Mouse (Mus musculus): ENCODE measurements at regions not wholly inside any gene's neighbourhood (a gene's known extent, or its start where the extent isn't known, plus 50 kb on each side); places are given as distances from the start of the nearest gene placed in this dataset.

DNA sequence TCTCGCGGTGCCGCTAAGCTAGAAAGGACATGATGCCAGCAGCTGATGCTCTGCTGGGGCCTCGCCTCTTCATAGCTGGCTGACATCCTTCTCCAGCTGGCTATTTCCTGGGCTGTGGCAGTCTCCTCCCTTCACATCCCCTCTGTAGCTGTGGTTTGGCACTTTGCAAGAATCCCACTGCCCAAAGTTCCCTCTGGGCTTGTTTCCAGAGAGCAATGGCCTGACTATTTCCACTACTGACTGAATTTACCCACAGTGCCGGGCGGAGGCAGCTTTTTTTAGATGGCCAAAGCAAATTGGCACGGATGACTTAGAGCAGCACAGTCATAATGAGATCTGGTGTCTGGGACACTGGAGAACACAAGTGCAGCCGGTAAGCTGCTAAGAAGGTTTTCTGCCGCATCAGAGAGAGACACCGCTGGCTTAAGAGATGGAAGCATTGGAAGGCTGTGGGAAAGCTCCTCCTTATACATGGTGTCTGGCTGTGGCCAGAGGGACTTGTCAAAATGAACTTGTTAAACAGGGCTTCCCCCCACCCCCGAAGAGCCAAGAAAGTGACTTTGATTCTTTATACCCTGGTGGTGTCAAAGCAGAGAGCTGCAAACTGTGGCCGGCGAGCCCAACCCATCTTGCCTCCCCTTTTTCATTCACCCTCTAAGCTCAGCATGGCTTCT, 98.5 kb downstream of the Dkk1 start:
- no peak overlapping the region for H3K4me2 ChIP-seq (ENCODE audit: low read depth, low read length)
- H3K27me3 ChIP-seq (replicated peaks; ENCODE audit: control insufficient read depth, insufficient read depth, low read length), result no peaks in the 10 kb centered on the region
- H3K4me3 ChIP-seq (ENCODE audit: low read depth, low read length), result no peak overlapping the region
- H3K4me1 ChIP-seq (ENCODE audit: control insufficient read depth, insufficient read depth, low read length), result 0 out of 2 replicates have a peak, but pooled peaks cover 6% of the 10 kb centered on the region
- H3K27ac ChIP-seq (replicated peaks; ENCODE audit: low read depth, low read length), result no peak overlapping the region; the same call in 1 of the 2 replicates
- ATAC-seq (ENCODE audit: low read depth), result peak; percentile 50; the same call in 1 of the 2 replicates
- no peak overlapping the region for H3K9ac ChIP-seq (ENCODE audit: low read depth, low read length)
- H3K9me3 ChIP-seq (ENCODE audit: control insufficient read depth, low read length), result no peaks in the 10 kb centered on the region
- peak; percentile 74 for DNase-seq (ENCODE audit: low spot score)
- no peaks in the 10 kb centered on the region for H3K36me3 ChIP-seq (ENCODE audit: control insufficient read depth, insufficient read depth, low read length)
- WGBS, result 67% methylated on average over 13 of the region's 13 CpGs

DNA sequence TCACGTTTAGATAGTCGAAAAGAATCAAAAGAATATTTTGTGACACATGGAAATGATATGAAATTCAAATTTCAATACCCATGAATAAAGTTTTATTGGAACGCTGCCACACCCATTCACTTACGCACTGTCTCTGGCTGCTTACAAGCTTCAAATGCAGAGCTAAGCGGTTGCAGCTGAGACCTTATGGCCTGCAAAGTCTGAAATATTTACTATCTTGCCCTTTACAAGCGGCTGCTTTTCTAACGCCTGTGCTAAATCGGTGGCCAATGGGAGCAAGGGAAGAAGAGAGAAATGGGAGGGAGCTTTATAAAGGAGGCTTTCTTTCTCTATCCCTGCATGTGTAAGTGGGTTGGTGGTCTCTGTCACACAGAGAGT, 97.9 kb downstream of the Dkk1 start:
- ATAC-seq (ENCODE audit: low read depth), result no peak
- Histone ChIP-seq H3K27me3 (replicated peaks; ENCODE audit: control insufficient read depth, insufficient read depth, low read length) (no peaks in the 10 kb centered on the region), H3K9ac (ENCODE audit: low read depth, low read length) (no peak overlapping the region), H3K9me3 (ENCODE audit: control insufficient read depth, low read length) (no peaks in the 10 kb centered on the region), H3K4me3 (ENCODE audit: low read depth, low read length) (no peak overlapping the region), H3K4me1 (ENCODE audit: control insufficient read depth, insufficient read depth, low read length) (0 out of 2 replicates have a peak, but pooled peaks cover 6% of the 10 kb centered on the region), H3K27ac (replicated peaks; ENCODE audit: low read depth, low read length) (no peak overlapping the region), H3K4me2 (ENCODE audit: low read depth, low read length) (no peak overlapping the region), H3K36me3 (ENCODE audit: control insufficient read depth, insufficient read depth, low read length) (no peaks in the 10 kb centered on the region)
- WGBS, result 43% methylated on average over 8 of the region's 8 CpGs
- DNase-seq (ENCODE audit: low spot score), result peak; percentile 77

DNA sequence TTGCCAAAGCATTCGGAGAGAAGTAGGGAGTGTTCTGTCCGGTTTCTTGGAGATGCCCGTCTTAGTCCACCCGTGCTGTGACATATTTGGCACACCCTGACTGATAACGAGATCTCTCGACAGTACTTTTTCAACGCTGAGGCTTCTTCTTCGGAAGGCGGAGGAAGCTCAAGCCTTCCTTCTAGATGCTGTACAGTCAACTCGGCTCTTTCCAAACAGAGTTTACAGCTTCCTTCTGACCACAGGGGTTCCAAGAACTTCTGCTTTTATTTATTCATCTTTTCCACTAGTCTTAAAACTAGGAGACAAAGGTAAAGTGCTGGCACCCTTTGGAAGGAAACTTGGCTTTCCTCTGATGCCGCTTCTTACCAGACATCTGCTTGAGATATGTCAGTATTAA, 96.8 kb downstream of the Dkk1 start:
- WGBS, result 91% methylated on average over 11 of the region's 11 CpGs
- no peak overlapping the region for H3K9ac ChIP-seq (ENCODE audit: low read depth, low read length)
- ATAC-seq (ENCODE audit: low read depth), result no peak
- H3K4me2 ChIP-seq (ENCODE audit: low read depth, low read length), result no peak overlapping the region
- no peak overlapping the region for H3K27ac ChIP-seq (replicated peaks; ENCODE audit: low read depth, low read length)
- no peaks in the 10 kb centered on the region for H3K27me3 ChIP-seq (replicated peaks; ENCODE audit: control insufficient read depth, insufficient read depth, low read length)
- no peaks in the 10 kb centered on the region for H3K36me3 ChIP-seq (ENCODE audit: control insufficient read depth, insufficient read depth, low read length)
- H3K9me3 ChIP-seq (ENCODE audit: control insufficient read depth, low read length), result no peaks in the 10 kb centered on the region
- H3K4me3 ChIP-seq (ENCODE audit: low read depth, low read length), result no peak overlapping the region
- H3K4me1 ChIP-seq (ENCODE audit: control insufficient read depth, insufficient read depth, low read length), result no peaks in the 10 kb centered on the region
- no peak for DNase-seq (ENCODE audit: low spot score)

GRCm38 (mm10) chr19:30483436-30483835, 66.0 kb downstream of the Dkk1 start:
- no peak overlapping the region for H3K4me2 ChIP-seq (ENCODE audit: low read depth, low read length)
- peaks cover 10% of the 10 kb centered on the region; the same call in 1 of the 2 replicates for H3K4me1 ChIP-seq (ENCODE audit: control insufficient read depth, insufficient read depth, low read length)
- no peak overlapping the region for H3K27ac ChIP-seq (replicated peaks; ENCODE audit: low read depth, low read length)
- DNase-seq (ENCODE audit: low spot score) (peak; percentile 17), ATAC-seq (ENCODE audit: low read depth) (no peak)
- 41% methylated on average over 4 of the region's 4 CpGs for WGBS
- no peak overlapping the region for H3K4me3 ChIP-seq (ENCODE audit: low read depth, low read length)
- no peaks in the 10 kb centered on the region for H3K36me3 ChIP-seq (ENCODE audit: control insufficient read depth, insufficient read depth, low read length)
- H3K27me3 ChIP-seq (replicated peaks; ENCODE audit: control insufficient read depth, insufficient read depth, low read length), result no peaks in the 10 kb centered on the region
- H3K9ac ChIP-seq (ENCODE audit: low read depth, low read length), result no peak overlapping the region
- no peaks in the 10 kb centered on the region for H3K9me3 ChIP-seq (ENCODE audit: control insufficient read depth, low read length)

- Histone ChIP-seq H3K4me2 (ENCODE audit: low read depth, low read length) (no peak overlapping the region), H3K36me3 (ENCODE audit: control insufficient read depth, insufficient read depth, low read length) (no peaks in the 10 kb centered on the region), H3K9me3 (ENCODE audit: control insufficient read depth, low read length) (no peaks in the 10 kb centered on the region), H3K27ac (replicated peaks; ENCODE audit: low read depth, low read length) (no peak overlapping the region), H3K4me1 (ENCODE audit: control insufficient read depth, insufficient read depth, low read length) (no peaks in the 10 kb centered on the region), H3K27me3 (replicated peaks; ENCODE audit: control insufficient read depth, insufficient read depth, low read length) (no peaks in the 10 kb centered on the region), H3K4me3 (ENCODE audit: low read depth, low read length) (no peak overlapping the region), H3K9ac (ENCODE audit: low read depth, low read length) (no peak overlapping the region)
- WGBS, result 22% methylated on average over 3 of the region's 3 CpGs
- ATAC-seq (ENCODE audit: low read depth), result no peak
- DNase-seq (ENCODE audit: low spot score), result peak; percentile 78
These were observed 59.7 kb downstream of the Dkk1 start for GRCm38 (mm10) chr19:30489786-30490185.

GRCm38 (mm10) chr19:30490916-30491315, 58.5 kb downstream of the Dkk1 start:
- no peak overlapping the region for H3K4me2 ChIP-seq (ENCODE audit: low read depth, low read length)
- no peaks in the 10 kb centered on the region for H3K36me3 ChIP-seq (ENCODE audit: control insufficient read depth, insufficient read depth, low read length)
- no peaks in the 10 kb centered on the region for H3K9me3 ChIP-seq (ENCODE audit: control insufficient read depth, low read length)
- 46% methylated on average over 9 of the region's 9 CpGs for WGBS
- H3K4me1 ChIP-seq (ENCODE audit: control insufficient read depth, insufficient read depth, low read length), result no peaks in the 10 kb centered on the region
- no peaks in the 10 kb centered on the region for H3K27me3 ChIP-seq (replicated peaks; ENCODE audit: control insufficient read depth, insufficient read depth, low read length)
- H3K27ac ChIP-seq (replicated peaks; ENCODE audit: low read depth, low read length), result no peak overlapping the region
- no peak for ATAC-seq (ENCODE audit: low read depth)
- no peak overlapping the region for H3K9ac ChIP-seq (ENCODE audit: low read depth, low read length)
- DNase-seq (ENCODE audit: low spot score), result no peak
- H3K4me3 ChIP-seq (ENCODE audit: low read depth, low read length), result no peak overlapping the region
